Mouse (Mus musculus): ENCODE results near the gene Hpse.

The Hpse gene

DNA sequence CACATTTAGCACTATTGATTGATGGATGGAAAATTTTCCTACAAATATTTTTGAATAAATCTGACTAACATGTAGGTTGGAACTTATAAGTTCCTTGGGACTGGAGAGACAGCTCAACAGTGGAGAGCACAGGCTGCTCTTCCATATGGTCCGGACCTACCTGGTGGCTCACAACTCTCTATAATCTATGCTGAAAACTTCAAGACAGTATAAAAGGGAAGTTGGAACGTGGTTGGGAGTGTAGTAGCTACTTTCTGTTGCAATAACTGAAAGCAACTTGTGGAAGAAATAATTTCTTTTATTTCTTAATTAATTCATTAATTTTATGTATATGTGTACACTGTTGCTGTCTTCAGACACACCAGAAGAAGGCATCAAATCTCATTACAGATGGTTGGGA, 22.1 kb downstream of the Hpse start:
- in situ Hi-C loops (cut with MboI, MseI): no loop called here

DNA sequence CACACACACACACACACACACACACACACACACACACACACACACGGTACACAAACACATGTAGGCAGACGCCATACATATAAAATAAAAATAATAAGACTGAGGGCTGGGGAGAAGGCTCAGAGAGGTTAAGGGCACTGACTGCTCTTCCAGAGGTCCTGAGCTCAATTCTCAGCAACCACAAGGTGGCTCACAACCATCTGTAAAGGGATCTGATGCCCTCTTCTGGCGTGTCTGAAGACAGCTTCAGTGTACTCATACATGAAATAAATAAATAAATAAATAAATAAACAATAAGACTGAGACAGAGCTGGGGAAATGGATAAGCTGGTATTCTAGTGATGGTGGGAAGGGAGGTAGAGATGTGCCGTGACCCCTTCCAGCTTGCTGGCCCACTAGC, 33.9 kb downstream of the Hpse start:
- in situ Hi-C loops (cut with MboI, MseI): no loop called here

- in situ Hi-C loops (cut with MboI, MseI): no loop called here
Observed at GRCm38 (mm10) chr5:100680542-100680933, 39.0 kb downstream of the Hpse start.

- in situ Hi-C loops (cut with MboI, MseI): loop anchor here (5.0 to 10.0 kb wide), 2 partner anchors 115 to 232 kb away; partner anchors contain the start of genes Helq and Mrps18c
Observed at GRCm38 (mm10) chr5:100679911-100680541, 39.5 kb downstream of the Hpse start.

DNA sequence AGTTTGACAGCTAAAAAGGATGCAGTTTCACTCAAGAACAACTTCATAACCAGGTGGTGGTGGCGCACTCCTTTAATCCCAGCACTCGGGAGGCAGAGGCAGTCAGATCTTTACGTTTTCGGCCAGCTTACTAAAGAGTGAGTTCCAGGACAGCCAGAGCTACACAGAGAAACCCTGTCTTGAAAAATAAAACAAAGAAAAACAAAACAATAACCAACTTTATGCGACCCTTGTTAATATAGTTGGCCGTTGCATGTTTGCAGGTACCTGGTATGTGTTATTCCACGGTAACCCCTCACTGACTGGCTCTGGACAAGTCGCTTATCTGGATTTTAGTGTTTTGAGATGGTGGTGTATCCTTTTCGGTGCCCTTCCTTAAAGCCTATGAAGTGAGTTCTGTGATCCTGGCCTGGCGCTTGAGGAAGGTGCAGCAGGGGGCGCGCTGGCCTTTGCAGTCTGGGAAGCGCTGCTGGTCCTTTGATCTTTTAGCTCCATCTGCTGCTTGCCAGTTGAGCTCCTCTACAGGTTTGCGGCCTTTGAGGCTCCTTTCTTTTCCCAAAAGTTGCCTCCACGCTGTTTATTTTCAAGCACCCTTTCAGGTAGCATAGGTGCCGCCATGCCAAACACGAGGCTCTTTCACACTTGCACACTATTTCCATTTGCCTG, 44.7 kb downstream of the Hpse start, which contains the start of gene Coq2:
Gene Coq2 (minus strand): TSS at position 430 of the 666 bp plus-strand sequence.
- in situ Hi-C loops (cut with MboI, MseI): loop anchor here (5.0 to 10.0 kb wide), 2 partner anchors 120 to 237 kb away; partner anchors contain the start of genes Helq and Mrps18c

- in situ Hi-C loops (cut with MboI, MseI): loop anchor here (10.0 kb wide), 1 partner anchor 121 kb away; the partner anchor contains the start of genes Helq and Mrps18c
Observed at GRCm38 (mm10) chr5:100673745-100674486, 45.6 kb downstream of the Hpse start.

DNA sequence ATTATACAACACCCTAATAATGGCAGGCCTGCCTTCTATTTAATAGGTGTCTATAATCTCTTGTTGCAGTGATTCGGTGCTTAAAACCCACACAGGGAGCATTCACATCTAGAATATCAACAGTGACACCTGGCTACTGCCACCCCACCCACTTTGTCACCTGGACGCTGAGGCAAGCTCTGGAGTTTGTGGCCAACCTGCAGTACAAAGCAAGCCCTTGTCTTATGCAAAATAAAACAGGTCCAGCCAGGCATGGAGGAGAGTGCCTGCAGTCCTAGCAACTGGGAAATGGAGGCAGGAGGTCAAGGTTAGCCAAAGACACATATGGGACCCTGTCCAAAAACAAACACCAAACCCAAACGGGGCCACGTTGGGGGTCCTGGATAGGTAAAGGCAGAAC, 47.1 kb downstream of the Hpse start:
- in situ Hi-C loops (cut with MboI, MseI): loop anchor here (10.0 kb wide), 1 partner anchor 122 kb away; the partner anchor contains the start of genes Helq and Mrps18c

DNA sequence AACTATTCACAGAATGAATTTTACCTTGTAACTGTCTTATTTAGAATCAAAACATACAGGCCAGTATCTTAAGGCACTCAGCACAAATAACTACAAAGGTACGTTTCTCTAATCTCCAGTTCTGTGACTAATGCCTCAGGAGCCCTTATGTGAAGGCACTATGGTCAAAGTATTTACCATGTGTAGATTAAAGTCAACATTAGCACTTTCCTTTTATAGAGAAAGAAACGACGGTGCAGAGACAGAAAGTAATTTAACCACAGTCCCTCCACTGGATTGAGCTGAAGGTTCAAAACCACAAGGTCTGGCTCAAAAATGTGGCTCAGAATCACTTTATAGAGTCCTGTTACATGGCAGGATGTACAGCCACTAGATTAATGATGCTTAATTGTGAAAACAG, 47.6 kb downstream of the Hpse start:
- in situ Hi-C loops (cut with MboI, MseI): loop anchor here (10.0 kb wide), 1 partner anchor 123 kb away; the partner anchor contains the start of genes Helq and Mrps18c

GRCm38 (mm10) chr5:100671398-100671797, 48.1 kb downstream of the Hpse start:
- in situ Hi-C loops (cut with MboI, MseI): loop anchor here (10.0 kb wide), 1 partner anchor 123 kb away; the partner anchor contains the start of genes Helq and Mrps18c

GRCm38 (mm10) chr5:100666965-100667364, 52.6 kb downstream of the Hpse start:
- in situ Hi-C loops (cut with MboI, MseI): no loop called here

DNA sequence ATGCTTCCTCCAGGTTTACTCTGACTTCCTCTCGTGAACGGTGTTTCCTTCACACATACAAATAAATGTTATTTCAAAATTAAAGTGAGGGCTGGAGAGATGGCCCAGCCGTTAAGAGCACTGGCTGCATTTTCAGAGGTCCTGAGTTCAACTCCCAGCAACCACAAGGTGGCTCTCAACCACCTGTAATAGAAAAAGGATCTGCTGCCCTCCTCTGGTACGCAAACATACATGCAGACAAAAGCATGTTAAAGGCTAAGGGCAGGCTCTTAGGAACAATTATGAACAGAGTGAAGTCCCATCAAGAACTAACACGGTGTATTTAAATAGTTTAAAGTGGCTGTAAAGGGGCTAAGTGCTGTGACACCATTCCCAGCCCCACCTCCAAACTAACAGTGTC, 55.7 kb downstream of the Hpse start:
- in situ Hi-C loops (cut with MboI, MseI): loop anchor here (5.0 kb wide), 1 partner anchor 97 kb away; no protein-coding TSS in a partner anchor

DNA sequence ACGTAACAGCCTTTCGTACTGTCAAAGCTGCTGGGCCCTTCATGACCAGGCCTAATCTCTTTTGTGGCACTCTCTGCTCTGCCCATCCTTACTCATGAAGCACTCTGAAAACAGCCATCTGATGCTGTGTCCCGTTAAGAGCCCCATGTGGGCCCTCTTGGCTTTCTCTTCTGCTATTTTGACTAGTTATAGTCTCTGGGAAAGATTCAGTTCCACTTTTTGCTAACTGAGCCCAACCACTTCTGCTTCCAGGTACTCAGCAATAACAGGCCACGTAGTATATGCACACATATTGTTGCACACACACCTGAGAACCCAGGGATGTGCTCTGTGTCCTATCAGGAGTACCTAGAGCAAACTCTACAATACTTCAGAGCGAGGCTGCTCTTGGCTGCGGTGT, 56.5 kb downstream of the Hpse start:
- in situ Hi-C loops (cut with MboI, MseI): loop anchor here (5.0 kb wide), 1 partner anchor 96 kb away; no protein-coding TSS in a partner anchor

GRCm38 (mm10) chr5:100658460-100658859, 61.1 kb downstream of the Hpse start:
- in situ Hi-C loops (cut with MboI, MseI): no loop called here

GRCm38 (mm10) chr5:100656352-100656751, 63.2 kb downstream of the Hpse start:
- in situ Hi-C loops (cut with MboI, MseI): no loop called here

- in situ Hi-C loops (cut with MboI, MseI): no loop called here
Observed at GRCm38 (mm10) chr5:100652327-100652726, 67.2 kb downstream of the Hpse start.

GRCm38 (mm10) chr5:100651486-100651885, 68.0 kb downstream of the Hpse start:
- in situ Hi-C loops (cut with MboI, MseI): no loop called here

GRCm38 (mm10) chr5:100650969-100651368, 68.5 kb downstream of the Hpse start:
- in situ Hi-C loops (cut with MboI, MseI): no loop called here

DNA sequence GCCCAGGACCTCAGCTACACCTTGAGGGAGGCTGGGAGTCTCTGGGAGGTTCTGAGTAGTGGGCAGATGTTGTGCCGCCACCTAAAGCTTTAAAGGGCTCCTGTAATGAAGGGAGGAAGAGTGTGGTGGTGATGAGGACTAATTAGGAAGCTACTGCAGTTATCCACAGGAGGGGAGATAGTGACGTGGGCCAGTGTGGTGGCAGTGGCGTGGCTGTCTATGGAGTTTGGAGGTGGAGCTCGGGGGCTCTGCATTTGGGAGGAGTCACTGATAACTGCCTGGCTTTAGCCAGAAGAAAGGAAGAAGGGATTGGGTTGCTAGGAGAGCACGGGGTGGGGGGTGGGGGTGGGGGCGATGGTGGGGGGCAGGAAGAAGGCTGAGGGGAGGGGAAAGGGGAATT, 71.0 kb downstream of the Hpse start:
- in situ Hi-C loops (cut with MboI, MseI): no loop called here

- in situ Hi-C loops (cut with MboI, MseI): no loop called here
Observed at GRCm38 (mm10) chr5:100648046-100648445, 71.5 kb downstream of the Hpse start.

DNA sequence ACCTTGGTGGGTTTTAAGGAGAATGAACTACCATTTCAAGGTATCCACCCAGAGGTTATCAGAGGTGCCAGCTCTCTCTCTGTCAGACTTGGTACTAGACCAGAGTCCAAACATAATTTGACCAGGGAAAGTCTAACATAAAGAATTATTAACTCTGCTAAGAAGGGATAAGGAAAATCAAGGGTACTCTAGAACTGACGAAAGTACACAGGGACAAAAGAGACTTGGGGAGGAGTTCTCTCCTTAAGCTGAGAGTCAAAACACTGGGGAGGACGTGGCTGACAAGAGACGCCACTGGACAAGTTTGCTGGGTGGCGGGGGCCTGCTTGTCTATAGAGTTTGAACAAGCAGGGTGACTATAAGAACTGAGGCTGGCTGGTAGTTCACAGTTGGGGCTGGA, 73.0 kb downstream of the Hpse start:
- in situ Hi-C loops (cut with MboI, MseI): no loop called here

DNA sequence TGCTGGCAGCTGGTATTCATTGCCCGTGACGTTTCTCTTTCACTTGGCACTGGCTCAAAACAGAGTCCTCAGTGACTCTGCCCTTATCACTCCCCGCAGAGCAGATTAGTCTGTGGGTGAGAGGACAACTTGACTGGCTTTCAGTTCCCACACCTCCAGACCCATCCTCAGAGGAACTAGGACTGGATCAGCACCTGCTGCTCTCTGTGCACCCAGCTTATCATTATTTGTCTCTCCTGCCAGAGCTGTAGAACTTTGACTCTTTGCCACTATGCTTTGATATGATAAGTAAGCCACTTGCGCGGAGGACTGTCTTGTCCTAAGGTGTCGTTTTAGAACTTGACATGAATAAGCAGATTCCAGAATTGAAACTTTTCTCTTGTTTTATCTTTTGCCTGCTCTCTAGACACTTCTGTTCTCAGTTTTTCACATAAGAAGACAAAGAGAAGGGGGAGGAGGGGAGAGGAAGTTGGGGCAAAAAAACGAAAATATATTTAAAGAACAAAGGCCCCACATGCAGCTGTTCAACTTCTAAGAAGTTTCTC, 75.5 kb downstream of the Hpse start:
- in situ Hi-C loops (cut with MboI, MseI): no loop called here
